Mouse (Mus musculus) mouse trophoblast stem cell (cell line): ENCODE measurements around the gene Dlx3.

Experiments used
- in situ Hi-C, 2 experiments: fragments of 300-500 bp; cut with MseI, MboI; formaldehyde crosslinking; loops; 2 replicates in 1 of 2; 3 replicates in 1 of 2; pipeline ENCODE4 v1.15.1; 2025

Gene Dlx3

DNA sequence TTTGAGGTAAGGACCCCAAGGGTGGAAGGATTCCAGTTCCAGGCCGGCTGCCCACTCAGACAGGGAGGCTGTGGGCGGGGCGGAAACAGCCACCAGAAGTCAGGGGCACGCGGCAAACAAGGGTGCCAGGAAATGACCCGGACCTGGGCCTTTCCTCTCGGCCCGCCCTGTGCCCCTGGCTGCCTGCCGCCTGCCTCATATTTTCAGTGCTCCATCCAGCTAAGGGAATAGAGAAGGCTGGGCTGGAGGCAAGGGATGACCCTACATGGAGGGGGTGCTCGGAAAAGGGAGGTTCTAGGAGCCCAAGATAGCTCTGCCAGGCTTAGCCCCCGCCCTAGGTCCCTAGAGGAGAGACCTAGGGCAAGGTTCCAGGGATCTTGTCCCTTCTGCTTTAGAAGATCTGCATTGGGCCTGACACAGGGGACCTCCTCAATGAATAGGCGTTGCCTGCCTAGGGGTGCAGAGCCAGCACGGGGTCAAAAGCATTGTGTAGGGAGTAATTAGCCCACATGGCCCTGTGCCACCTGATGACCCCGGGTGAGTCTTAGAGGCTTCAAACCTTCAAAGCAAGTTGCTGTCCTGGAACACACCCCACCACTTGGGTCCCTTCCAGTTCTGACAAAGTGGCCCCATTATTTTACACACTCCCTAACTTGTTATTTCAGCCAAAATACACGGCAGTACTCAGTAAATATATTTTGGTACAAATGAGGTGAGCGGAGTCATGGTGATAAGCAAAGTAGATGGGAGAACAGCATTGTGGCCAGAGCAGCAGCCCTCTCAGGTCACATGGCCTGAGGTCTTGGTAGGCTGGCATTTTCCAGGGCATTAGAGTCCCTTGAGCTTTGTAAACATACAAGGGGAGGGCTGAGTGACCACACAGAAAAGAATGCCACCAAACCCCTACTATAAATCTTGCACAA is 30.8 kb upstream of the Dlx3 start:
- in situ Hi-C loops, result no loop called here

GRCm38 (mm10) chr11:95093077-95093476 is 26.8 kb upstream of the Dlx3 start:
- in situ Hi-C loops, result no loop called here

GRCm38 (mm10) chr11:95095596-95095995 is 24.3 kb upstream of the Dlx3 start:
- in situ Hi-C loops, result no loop called here

DNA sequence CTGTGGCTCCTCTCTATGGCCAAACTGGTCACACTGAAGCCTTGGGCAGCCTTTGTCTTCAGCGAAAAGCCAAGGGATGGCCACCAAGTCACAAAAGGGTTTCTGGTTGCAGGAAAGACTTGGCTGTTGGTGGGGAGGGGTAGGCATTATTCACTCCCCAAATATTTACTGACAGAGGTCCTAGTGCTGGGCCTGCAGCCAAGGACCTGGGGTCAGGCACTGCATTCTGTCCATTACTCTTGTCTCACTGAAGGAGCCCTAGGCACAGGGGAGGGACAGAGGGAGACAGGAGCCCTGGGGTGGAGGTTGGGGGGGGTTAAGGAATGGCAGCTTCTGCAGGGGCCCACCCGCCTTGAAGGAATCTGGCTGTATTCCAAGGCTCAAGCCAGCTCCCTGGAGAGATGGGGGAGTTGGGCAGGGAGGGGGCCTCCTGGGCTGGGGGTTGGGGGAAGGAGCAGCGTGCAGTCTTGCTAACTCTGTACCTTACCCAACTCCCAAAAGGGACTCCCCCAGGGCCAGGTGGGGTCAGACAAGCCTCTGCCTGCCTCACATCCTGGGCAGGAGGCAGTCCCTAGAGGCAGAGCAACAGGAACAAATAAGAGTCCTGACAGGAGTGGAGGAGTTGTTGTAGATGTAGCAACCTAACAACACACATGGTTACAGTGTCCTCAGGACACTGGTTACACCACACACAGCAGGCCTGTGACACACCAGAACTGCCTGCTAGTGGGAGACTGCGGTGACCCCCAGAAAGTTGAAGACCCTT is 23.1 kb upstream of the Dlx3 start:
- in situ Hi-C loops, result no loop called here

DNA sequence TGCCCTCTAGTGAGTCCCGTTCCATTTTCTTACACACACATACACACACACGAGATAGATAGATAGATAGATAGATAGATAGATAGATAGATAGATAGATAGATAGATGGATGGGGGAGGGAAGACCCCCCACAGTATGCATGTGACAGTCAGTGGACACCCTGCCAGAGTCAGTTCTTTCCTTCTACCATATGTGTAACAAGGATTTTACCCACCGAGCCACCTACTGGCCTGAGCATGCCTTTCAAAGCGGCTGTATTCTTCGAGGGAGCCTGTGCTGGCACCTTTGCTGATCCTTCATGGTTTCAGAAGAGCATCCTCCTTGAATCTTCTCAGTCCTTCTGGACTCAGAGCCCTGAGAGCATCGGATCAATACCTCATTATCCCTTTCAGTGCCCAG is 22.0 kb upstream of the Dlx3 start:
- in situ Hi-C loops, result no loop called here

GRCm38 (mm10) chr11:95098346-95099095 is 21.4 kb upstream of the Dlx3 start:
- in situ Hi-C loops, result no loop called here

GRCm38 (mm10) chr11:95100393-95100792 is 19.5 kb upstream of the Dlx3 start:
- in situ Hi-C loops, result no loop called here

DNA sequence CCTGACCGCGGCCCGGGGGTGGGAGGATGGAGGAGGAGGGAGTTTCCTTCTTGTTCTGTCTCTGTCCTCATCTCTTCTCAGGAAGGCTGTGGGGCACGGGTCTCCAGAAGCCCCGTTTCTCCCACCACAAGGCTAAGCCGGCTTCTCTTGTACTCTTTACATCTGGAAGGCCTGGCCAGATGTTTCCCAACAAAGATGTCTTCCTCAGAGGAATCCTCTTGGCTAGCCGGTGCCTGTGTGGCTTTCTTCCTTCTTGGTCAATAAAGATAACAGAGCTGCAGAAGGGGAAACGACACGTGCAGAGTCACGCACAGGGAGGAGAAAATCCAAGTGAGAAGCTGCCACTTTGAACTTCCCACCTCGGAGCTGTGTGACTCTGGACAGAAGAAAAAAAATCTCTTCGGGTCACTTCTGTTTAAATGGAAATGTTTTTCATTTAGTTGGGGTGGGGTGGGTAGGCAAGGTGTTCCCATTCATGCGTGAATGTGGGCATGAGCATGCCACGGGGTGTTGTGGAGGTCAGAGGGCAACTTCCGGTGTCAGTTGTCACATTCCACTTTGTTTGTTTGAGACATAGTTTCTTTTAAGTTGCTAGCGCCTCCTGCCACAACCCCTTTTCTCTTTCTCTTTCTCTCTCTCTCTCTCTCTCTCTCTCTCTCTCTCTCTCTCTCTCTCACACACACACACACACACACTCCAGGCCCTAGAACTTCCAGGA is 18.7 kb upstream of the Dlx3 start:
- in situ Hi-C loops, result no loop called here

- in situ Hi-C loops, result no loop called here
Measured at GRCm38 (mm10) chr11:95102161-95102904, 17.6 kb upstream of the Dlx3 start.

GRCm38 (mm10) chr11:95104266-95104665 is 15.7 kb upstream of the Dlx3 start:
- in situ Hi-C loops, result no loop called here

GRCm38 (mm10) chr11:95105274-95105874 is 14.5 kb upstream of the Dlx3 start:
- in situ Hi-C loops, result loop anchor here (5.0 kb wide), 2 partner anchors 38 to 63 kb away; partner anchors contain the start of gene Pdk2 (in 1 of the 2)

DNA sequence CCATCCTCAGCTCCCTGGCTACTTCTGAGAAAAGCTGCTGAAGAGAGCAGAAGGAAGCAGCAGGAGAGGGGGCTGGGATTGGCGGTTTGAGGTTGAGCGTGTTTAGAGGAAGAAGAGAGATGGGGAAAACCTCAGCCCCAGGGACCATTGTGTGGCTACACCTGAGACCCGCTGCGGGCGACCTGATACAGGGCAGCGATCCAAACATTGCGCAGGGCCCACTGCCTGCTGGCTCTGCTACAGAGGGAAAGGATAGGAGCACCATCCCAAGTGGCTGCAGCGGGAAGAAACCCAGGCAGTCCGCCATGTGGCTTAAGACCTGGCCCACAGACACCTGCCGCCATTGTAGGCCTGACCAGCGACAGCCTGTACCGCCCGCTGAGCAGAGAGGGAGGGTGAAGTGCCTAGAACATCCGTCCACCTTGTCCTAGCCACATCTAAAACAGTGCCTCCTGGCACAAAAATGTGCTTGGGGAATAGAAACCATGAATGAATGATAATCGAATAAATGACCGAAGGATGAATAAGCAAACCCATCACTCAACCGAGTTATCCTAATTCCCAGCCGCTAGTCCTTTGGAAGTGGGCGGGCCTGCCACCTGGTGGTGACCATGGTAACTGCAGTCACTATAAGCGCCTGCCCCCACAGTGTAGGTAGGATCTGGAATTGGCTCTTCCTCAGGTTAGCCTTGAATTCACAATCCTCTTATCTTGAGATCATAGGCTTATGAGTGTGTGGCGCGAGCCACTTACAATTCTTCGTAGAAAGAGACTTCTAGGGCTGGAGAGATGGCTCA is 13.3 kb upstream of the Dlx3 start:
- in situ Hi-C loops, result loop anchor here (5.0 kb wide), 2 partner anchors 39 to 64 kb away; partner anchors contain the start of gene Pdk2 (in 1 of the 2)

DNA sequence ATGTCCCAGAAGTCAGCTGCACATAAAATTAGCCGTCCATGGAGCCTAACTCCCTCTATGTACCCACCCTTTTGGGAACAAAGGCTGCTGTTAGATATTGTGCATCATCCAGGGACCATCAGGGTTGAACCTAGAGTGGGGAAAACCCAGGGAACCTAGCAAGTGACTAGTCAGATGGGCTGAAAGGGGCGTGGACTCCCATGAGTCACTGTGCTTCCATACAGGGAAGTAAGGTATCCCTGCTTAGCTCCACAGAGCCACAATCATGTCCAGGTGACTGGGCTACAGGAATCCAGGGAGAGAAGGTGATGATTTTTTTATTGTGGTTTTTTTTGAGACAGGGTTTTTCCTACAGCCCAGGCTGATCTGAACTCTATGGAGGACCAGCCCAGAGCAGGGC is 10.9 kb upstream of the Dlx3 start:
- in situ Hi-C loops, result loop anchor here (5.0 kb wide), 2 partner anchors 42 to 67 kb away; partner anchors contain the start of gene Pdk2 (in 1 of the 2)

DNA sequence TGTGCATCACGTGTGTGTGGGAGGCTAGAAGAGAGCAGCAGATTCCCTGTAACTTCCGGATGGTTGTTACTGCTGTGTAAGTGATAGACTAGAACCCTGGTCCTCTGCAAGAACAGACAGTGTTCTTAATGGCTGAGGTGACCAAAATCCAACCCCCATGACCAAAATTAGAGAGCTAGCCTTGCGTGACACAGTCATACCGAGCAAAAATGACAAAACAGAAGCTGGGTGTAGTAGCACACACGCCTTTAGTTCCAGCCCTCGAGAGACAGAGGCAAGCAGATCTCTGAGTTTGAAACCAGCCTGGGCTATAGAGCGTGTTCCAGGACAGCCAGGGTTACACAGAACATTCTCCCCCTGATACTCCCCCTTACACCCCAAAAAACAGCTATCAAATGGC is 9.8 kb upstream of the Dlx3 start:
- in situ Hi-C loops, result loop anchor here in 1 of 2 experiments (5.0 kb wide), 1 partner anchor 63 kb away; no protein-coding TSS in a partner anchor

DNA sequence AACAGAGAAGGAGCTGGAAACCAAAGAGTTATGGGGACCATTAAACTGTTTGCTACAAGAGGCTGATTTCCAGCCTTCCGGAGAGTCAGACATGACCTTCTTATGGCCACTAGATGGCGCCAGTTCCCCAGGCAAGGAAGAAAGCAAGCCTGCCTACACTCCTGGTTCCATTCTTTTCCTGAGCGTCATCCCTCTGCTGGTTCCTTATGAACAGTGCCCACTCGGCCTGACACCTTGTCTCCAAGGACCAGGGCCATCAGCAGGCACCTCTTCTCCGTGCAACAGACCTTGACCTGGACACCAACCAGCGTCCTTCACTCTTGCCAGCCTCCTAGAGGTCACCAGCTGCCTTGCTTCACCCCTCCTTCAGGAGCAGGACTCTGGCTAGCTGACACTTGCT is 2.9 kb upstream of the Dlx3 start:
- in situ Hi-C loops, result loop anchor here (5.0 kb wide), 1 partner anchor 130 kb away; no protein-coding TSS in a partner anchor

GRCm38 (mm10) chr11:95118505-95118904 is 1.4 kb upstream of the Dlx3 start:
- in situ Hi-C loops, result loop anchor here (5.0 kb wide), 1 partner anchor 129 kb away; no protein-coding TSS in a partner anchor

GRCm38 (mm10) chr11:95120633-95121020 is 708 bp downstream of the Dlx3 start:
- in situ Hi-C loops, result no loop called here

DNA sequence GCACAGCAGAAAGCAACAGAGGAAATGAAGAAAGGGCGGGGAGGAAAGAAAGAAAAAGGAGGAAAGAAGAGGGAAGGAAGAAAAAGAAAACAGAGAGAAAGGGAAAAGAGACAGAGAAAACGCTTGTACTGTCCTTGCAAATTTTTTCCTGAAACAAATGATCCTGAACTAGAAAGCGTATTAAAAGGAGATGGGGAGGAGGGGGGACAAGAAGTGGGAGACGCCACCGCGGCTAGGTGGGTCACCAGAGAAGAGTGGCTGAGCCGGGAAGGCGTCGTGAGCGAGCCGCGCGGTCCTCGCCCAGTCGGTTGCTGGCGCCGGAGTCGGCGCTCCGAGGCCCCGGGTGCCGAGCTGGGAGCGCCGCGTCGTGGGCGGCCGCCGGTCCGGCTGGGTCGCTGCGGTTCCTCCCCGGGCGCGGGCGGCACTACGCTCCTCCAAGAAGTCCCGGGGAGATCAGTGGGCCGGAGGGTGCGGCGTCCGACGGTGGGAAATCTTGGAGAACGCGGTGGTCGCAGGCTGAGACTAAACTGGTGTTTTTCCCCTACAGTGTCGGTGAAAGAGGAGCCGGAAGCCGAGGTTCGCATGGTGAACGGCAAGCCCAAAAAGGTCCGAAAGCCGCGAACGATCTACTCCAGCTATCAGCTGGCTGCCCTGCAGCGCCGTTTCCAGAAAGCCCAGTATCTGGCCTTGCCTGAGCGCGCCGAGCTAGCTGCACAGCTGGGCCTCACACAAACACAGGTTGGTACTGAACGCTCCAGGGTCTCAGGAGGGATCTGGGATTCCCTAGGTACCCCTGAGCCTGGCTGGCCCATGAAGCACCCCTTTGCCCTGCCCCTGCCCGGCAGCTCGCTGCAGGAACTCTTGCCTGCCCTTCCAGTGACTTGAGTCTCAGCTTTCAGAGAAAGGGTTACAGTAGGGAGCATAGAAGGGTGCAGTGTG is 1.5 kb downstream of the Dlx3 start:
- in situ Hi-C loops, result no loop called here
